Mouse (Mus musculus): ENCODE measurements around the gene Plxna2. TPM values are rescaled to one million over a fixed set of nuclear protein-coding genes. Genes with fewer than 3 reads are reported as not detected.

The Plxna2 gene
- polyA plus RNA-seq, 1 experiment from 2014 or later, result 6.5 TPM

DNA sequence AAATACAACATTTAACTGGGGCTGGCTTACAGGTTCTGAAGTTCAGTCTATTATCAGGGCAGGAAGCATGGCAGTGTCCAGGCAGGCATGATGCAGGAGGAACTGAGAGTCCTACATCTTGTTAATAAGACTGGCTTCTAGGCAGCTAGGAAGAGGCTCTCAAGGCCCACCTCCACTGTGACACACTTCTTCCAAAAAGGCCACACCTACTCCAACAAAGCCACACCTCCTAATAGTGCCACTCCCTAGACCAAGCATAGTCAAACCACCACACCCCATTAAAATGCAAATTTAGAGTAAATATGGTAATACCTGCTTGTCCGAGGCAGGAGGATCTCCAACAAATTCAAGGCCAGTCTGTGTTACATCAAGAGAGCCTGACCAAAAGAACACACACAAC is 156.7 kb downstream of the Plxna2 start:
- Histone ChIP-seq H3K27me3 (ENCODE audit: control insufficient read depth, insufficient read depth, low read length) (no peaks in the 10 kb centered on the region), H3K4me2 (ENCODE audit: low read length) (no peak overlapping the region), H3K9ac (ENCODE audit: low read length) (no peak overlapping the region), H3K27ac (replicated peaks in 1 of 2; ENCODE audit: control insufficient read depth in 1 of 2, insufficient read depth in 1 of 2, low read depth in 2 of 2, low read length in 2 of 2) (no peak overlapping the region), H3K36me3 (ENCODE audit: control insufficient read depth, insufficient read depth, low read length) (peaks cover 24% of the 10 kb centered on the region), H3K9me3 (ENCODE audit: control insufficient read depth, low read length) (no peaks in the 10 kb centered on the region), H3K4me1 (ENCODE audit: control insufficient read depth in 2 of 2, insufficient read depth in 2 of 2, low read length in 2 of 2) (no peaks in the 10 kb centered on the region), H3K4me3 (ENCODE audit: control insufficient read depth in 1 of 2, insufficient read depth in 1 of 2, low read depth in 1 of 2, low read length in 2 of 2) (no peak overlapping the region)
- ATAC-seq (ENCODE audit: insufficient number of reproducible peaks, insufficient read depth, low FRiP score, low read depth), result no peak
- 94% methylated on average over 1 of the region's 1 CpGs for WGBS

DNA sequence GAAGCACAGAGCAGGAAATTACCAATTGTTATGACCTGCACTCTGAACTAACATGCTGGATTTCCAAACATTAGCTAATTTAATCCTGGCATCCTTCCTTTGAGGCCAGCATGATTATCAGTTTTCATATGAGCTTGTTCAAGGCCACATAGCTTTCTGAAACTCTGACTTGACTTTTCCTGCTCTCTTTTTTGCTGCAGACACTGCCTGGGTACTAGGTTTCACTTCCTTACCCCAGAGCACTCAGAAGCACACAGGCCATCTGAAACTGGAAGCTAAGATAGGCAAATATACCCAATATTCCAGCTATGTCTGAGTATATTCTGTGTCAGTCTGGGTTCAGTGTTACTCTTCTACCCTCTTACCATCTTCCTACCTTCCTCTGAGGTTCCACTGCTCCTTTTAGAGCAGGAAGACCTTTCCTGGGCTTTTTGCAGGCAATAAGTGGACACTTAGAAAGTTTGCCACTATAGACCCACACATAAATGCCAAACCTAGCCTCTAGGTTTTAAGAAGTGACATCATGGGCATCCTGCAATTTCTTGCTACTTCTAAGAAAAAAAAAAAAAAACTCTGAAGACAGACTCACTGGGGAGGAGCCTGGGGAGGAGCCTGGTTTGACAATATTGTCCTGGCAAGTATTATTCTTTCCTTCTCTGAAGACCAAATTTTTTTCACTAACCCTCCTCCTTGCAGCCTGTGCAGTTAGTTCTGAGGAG is 157.8 kb downstream of the Plxna2 start:
- Histone ChIP-seq H3K9me3 (ENCODE audit: control insufficient read depth, low read length) (no peaks in the 10 kb centered on the region), H3K36me3 (ENCODE audit: control insufficient read depth, insufficient read depth, low read length) (peaks cover 34% of the 10 kb centered on the region), H3K27me3 (ENCODE audit: control insufficient read depth, insufficient read depth, low read length) (no peaks in the 10 kb centered on the region), H3K27ac (replicated peaks in 1 of 2; ENCODE audit: control insufficient read depth in 1 of 2, insufficient read depth in 1 of 2, low read depth in 2 of 2, low read length in 2 of 2) (no peak overlapping the region), H3K4me2 (ENCODE audit: low read length) (no peak overlapping the region), H3K4me3 (ENCODE audit: control insufficient read depth in 1 of 2, insufficient read depth in 1 of 2, low read depth in 1 of 2, low read length in 2 of 2) (no peak overlapping the region), H3K9ac (ENCODE audit: low read length) (no peak overlapping the region), H3K4me1 (ENCODE audit: control insufficient read depth in 2 of 2, insufficient read depth in 2 of 2, low read length in 2 of 2) (no peaks in the 10 kb centered on the region)
- ATAC-seq (ENCODE audit: insufficient number of reproducible peaks, insufficient read depth, low FRiP score, low read depth), result no peak

DNA sequence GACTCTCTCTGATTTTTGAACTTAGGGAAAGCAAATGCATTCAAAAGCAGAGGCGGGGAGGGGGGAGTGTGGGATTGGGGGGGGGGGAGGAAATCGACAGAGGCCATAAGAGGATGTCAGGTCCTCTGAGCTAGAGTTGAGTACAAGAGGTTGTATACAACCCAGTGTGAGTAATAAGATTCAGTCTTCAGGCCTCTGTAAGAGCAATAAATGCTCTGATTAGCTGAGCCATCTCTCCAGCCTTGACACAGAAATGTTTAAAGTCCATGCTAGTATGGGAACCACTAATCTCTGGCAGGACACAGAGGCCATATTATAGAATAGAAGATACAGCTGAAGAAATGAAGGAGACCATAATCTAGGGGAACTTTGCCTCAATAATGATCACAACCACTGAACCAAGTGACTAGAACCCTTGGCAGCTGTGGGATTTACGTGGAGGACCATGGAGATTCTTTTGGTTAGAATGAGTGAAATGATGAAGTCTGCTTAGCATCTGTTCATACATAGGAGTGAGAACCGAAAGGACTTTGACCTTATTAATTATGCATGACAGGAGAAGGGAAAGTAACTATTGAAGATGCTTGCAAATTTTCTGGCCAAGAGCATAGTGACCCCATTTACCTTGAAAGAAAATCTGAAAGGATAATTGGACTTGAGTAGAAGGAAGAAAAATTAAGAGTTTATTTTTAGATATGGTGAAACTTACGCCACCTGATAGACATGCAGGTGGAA is 158.7 kb downstream of the Plxna2 start:
- 88% methylated on average over 5 of the region's 5 CpGs for WGBS
- no peak for ATAC-seq (ENCODE audit: insufficient number of reproducible peaks, insufficient read depth, low FRiP score, low read depth)

DNA sequence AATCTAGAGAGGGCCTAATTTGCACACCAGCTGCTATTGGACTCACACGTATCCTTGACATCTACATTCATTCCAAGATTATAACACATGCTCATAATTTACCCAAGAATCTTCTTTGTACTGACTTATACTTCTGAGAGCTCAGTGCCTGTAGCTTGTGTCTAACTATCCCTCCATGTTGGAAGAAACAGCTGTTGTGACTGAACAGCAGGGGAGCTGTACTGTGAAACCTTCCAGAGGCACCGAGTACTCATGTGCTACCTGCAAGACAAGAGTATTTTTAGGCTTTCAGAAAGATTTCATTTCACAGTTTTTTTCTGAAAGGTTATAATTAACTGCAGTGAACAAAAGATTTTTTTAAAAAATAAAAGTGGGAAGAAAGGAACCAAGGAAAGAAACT is 159.6 kb downstream of the Plxna2 start:
- Histone ChIP-seq H3K27ac (replicated peaks in 1 of 2; ENCODE audit: control insufficient read depth in 1 of 2, insufficient read depth in 1 of 2, low read depth in 2 of 2, low read length in 2 of 2) (no peak overlapping the region), H3K4me1 (ENCODE audit: control insufficient read depth in 2 of 2, insufficient read depth in 2 of 2, low read length in 2 of 2) (no peaks in the 10 kb centered on the region), H3K9me3 (ENCODE audit: control insufficient read depth, low read length) (no peaks in the 10 kb centered on the region), H3K27me3 (ENCODE audit: control insufficient read depth, insufficient read depth, low read length) (no peaks in the 10 kb centered on the region), H3K9ac (ENCODE audit: low read length) (no peak overlapping the region), H3K4me2 (ENCODE audit: low read length) (no peak overlapping the region), H3K4me3 (ENCODE audit: control insufficient read depth in 1 of 2, insufficient read depth in 1 of 2, low read depth in 1 of 2, low read length in 2 of 2) (no peak overlapping the region), H3K36me3 (ENCODE audit: control insufficient read depth, insufficient read depth, low read length) (peaks cover 32% of the 10 kb centered on the region)
- ATAC-seq (ENCODE audit: insufficient number of reproducible peaks, insufficient read depth, low FRiP score, low read depth), result no peak
- WGBS, result 86% methylated on average over 2 of the region's 2 CpGs

More for the DNA sequence above, 158.7 kb downstream of the Plxna2 start:
- H3K4me1 ChIP-seq (ENCODE audit: control insufficient read depth in 2 of 2, insufficient read depth in 2 of 2, low read length in 2 of 2), result no peaks in the 10 kb centered on the region
- H3K27ac ChIP-seq (replicated peaks in 1 of 2; ENCODE audit: control insufficient read depth in 1 of 2, insufficient read depth in 1 of 2, low read depth in 2 of 2, low read length in 2 of 2), result no peak overlapping the region
- H3K9ac ChIP-seq (ENCODE audit: low read length), result no peak overlapping the region
- H3K4me3 ChIP-seq (ENCODE audit: control insufficient read depth in 1 of 2, insufficient read depth in 1 of 2, low read depth in 1 of 2, low read length in 2 of 2), result no peak overlapping the region
- no peak overlapping the region for H3K4me2 ChIP-seq (ENCODE audit: low read length)
- peaks cover 34% of the 10 kb centered on the region for H3K36me3 ChIP-seq (ENCODE audit: control insufficient read depth, insufficient read depth, low read length)
- no peaks in the 10 kb centered on the region for H3K27me3 ChIP-seq (ENCODE audit: control insufficient read depth, insufficient read depth, low read length)
- no peaks in the 10 kb centered on the region for H3K9me3 ChIP-seq (ENCODE audit: control insufficient read depth, low read length)

DNA sequence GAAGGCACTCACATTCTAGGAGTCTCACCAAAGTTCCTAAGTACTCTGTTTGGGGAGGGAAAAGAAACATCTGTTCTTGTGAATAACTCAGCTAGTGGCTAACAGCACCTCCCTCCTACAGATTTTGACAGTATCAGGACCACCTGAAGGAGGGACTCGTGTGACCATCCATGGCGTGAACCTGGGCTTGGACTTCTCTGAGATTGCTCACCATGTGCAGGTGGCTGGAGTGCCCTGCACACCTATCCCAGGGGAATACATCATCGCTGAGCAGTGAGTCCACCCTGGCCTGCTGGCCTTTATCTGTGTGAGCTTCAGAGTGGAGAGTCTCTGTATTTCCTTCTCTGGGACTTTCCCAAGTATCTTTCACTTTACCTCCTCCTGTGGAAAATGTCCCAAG is 162.4 kb downstream of the Plxna2 start:
- no peak overlapping the region for H3K4me3 ChIP-seq (ENCODE audit: control insufficient read depth in 1 of 2, insufficient read depth in 1 of 2, low read depth in 1 of 2, low read length in 2 of 2)
- H3K9me3 ChIP-seq (ENCODE audit: control insufficient read depth, low read length), result no peaks in the 10 kb centered on the region
- H3K4me1 ChIP-seq (ENCODE audit: control insufficient read depth in 2 of 2, insufficient read depth in 2 of 2, low read length in 2 of 2), result no peaks in the 10 kb centered on the region
- no peak for ATAC-seq (ENCODE audit: insufficient number of reproducible peaks, insufficient read depth, low FRiP score, low read depth)
- peaks cover 32% of the 10 kb centered on the region for H3K36me3 ChIP-seq (ENCODE audit: control insufficient read depth, insufficient read depth, low read length)
- H3K27ac ChIP-seq (replicated peaks in 1 of 2; ENCODE audit: control insufficient read depth in 1 of 2, insufficient read depth in 1 of 2, low read depth in 2 of 2, low read length in 2 of 2), result no peak overlapping the region
- no peaks in the 10 kb centered on the region for H3K27me3 ChIP-seq (ENCODE audit: control insufficient read depth, insufficient read depth, low read length)
- H3K4me2 ChIP-seq (ENCODE audit: low read length), result no peak overlapping the region
- WGBS, result 88% methylated on average over 3 of the region's 3 CpGs
- H3K9ac ChIP-seq (ENCODE audit: low read length), result no peak overlapping the region

DNA sequence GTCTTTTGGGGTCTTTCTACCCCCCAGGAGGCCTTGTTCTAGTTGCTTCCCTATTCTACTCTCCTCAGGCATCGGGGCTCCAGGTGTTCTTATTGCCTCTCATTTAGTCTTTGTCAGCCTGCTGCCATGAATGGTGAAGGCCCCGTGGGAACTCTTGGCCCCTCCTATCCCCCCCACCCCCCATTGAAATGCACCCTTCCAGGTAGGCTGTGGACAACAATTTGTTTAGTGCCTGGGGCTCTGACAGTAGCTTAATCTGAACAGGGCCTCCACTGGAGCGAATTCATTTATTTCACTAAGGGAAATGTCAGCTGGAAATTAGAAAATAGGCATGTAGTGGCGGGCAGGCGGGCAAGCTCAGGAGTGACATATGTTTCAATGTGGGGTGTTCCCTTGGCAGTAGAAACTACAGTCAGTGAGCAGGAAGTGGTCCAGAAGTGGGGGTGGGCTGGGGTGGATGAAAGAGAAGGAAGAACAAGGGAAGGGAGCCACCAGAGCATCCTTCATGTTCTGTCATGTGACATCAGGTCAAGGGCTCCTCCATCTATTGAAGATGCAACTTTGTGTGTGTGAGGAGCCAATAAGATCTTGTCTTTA is 162.9 kb downstream of the Plxna2 start:
- ATAC-seq (ENCODE audit: insufficient number of reproducible peaks, insufficient read depth, low FRiP score, low read depth), result no peak
- Histone ChIP-seq H3K27me3 (ENCODE audit: control insufficient read depth, insufficient read depth, low read length) (no peaks in the 10 kb centered on the region), H3K9me3 (ENCODE audit: control insufficient read depth, low read length) (no peaks in the 10 kb centered on the region), H3K27ac (replicated peaks in 1 of 2; ENCODE audit: control insufficient read depth in 1 of 2, insufficient read depth in 1 of 2, low read depth in 2 of 2, low read length in 2 of 2) (no peak overlapping the region), H3K36me3 (ENCODE audit: control insufficient read depth, insufficient read depth, low read length) (peaks cover 34% of the 10 kb centered on the region), H3K9ac (ENCODE audit: low read length) (no peak overlapping the region), H3K4me2 (ENCODE audit: low read length) (no peak overlapping the region), H3K4me3 (ENCODE audit: control insufficient read depth in 1 of 2, insufficient read depth in 1 of 2, low read depth in 1 of 2, low read length in 2 of 2) (no peak overlapping the region), H3K4me1 (ENCODE audit: control insufficient read depth in 2 of 2, insufficient read depth in 2 of 2, low read length in 2 of 2) (no peaks in the 10 kb centered on the region)
- WGBS, result 87% methylated on average over 5 of the region's 5 CpGs

DNA sequence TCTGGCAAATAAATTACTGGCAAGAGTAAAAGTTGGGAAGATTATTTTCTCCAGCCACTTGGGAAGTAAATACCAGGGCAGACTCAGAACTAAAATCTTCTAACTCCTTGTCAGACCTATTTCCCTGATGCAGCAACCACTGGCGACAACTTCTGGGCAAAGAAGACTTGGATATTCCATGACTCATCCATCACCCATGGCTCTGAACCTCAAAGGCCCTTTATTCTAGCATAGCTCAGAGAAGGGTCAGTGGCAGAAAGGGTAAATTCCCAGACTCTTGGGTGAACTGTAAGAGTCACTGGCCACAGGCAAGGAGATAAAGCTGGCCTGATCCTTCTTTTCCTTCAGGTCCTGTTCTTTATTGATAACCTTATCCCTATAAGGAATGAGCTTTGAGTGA is 163.5 kb downstream of the Plxna2 start:
- Histone ChIP-seq H3K9ac (ENCODE audit: low read length) (no peak overlapping the region), H3K4me3 (ENCODE audit: control insufficient read depth in 1 of 2, insufficient read depth in 1 of 2, low read depth in 1 of 2, low read length in 2 of 2) (no peak overlapping the region), H3K36me3 (ENCODE audit: control insufficient read depth, insufficient read depth, low read length) (peaks cover 41% of the 10 kb centered on the region), H3K27me3 (ENCODE audit: control insufficient read depth, insufficient read depth, low read length) (no peaks in the 10 kb centered on the region), H3K4me1 (ENCODE audit: control insufficient read depth in 2 of 2, insufficient read depth in 2 of 2, low read length in 2 of 2) (no peaks in the 10 kb centered on the region), H3K4me2 (ENCODE audit: low read length) (no peak overlapping the region), H3K27ac (replicated peaks in 1 of 2; ENCODE audit: control insufficient read depth in 1 of 2, insufficient read depth in 1 of 2, low read depth in 2 of 2, low read length in 2 of 2) (no peak overlapping the region), H3K9me3 (ENCODE audit: control insufficient read depth, low read length) (no peaks in the 10 kb centered on the region)
- no peak for ATAC-seq (ENCODE audit: insufficient number of reproducible peaks, insufficient read depth, low FRiP score, low read depth)
- WGBS, result 63% methylated on average over 1 of the region's 1 CpGs
